Mouse (Mus musculus) left cerebral cortex, adult 2 months (tissue): ENCODE measurements at regions not wholly inside any gene's neighbourhood (a gene's known extent, or its start where the extent isn't known, plus 50 kb on each side); places are given as distances from the start of the nearest gene placed in this dataset.
"Not testable (repeated sequence)": the region's sequence is repeated elsewhere in the genome, so short reads cannot be mapped to it uniquely, and the experiment has no call there.

Source experiments
- DNase-seq, 2 experiments: peaks; one replicate each; pipeline ENCODE4 v3.0.0; 2021 to 2022; ENCODE audit warnings: low spot score in 2 of 2, mixed read lengths in 1 of 2; ENCODE audit errors: extremely low spot score in 1 of 2
- H3K27ac ChIP-seq: fragments of 200-600 bp; 2 replicates; pipeline ENCODE4 v1.8.1; 2022
- H3K4me3 ChIP-seq: fragments of 200-600 bp; 2 replicates; pipeline ENCODE4 v1.8.1; 2022
- CTCF ChIP-seq: fragments of 200-600 bp; IDR thresholded peaks from 2 replicates; pipeline ENCODE4 v1.8.1; 2022; ENCODE audit warnings: antibody characterized with exemption, mild to moderate bottlenecking, moderate library complexity
- intact Hi-C: fragments of 180-260 bp; cut with DNase I; formaldehyde crosslinking; loops from one replicate; pipeline ENCODE4 v1.15.1; 2025

GRCm38 (mm10) chrX:35791273-35791672 lies 97.4 kb upstream of the Dock11 start:
- intact Hi-C loops, result no loop called here
- Histone ChIP-seq H3K27ac (no peak overlapping the region), H3K4me3 (no peak overlapping the region)
- TF ChIP-seq CTCF, result no peak
- no peak for DNase-seq

- peak; percentile 49 for TF ChIP-seq CTCF
- no peak for DNase-seq
- Histone ChIP-seq H3K27ac (no peak overlapping the region), H3K4me3 (no peak overlapping the region)
- intact Hi-C loops, result no loop called here
Observed at GRCm38 (mm10) chrX:35813206-35813605, 75.4 kb upstream of the Dock11 start.

DNA sequence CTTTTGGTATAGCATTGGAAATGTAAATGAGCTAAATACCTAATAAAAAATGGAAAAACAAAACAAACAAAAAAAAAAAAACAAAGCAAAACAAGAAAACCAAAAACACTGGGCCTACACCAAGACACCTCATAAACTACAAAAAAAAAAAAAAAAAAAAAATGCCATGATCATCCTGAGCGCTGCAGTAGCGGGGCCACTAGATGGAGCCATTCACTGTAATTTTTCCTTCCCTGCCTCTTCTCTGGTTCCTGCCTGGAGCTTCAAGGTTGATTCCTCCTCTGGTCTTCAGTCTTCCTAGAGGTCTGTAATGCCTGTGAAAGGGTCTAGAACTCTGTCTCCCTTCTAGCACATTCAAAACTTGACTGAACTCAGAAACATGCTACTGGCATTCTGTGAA lies 54.2 kb upstream of the Dock11 start:
- not testable (repeated sequence) for H3K4me3 ChIP-seq, H3K27ac ChIP-seq
- peak; percentile 55 for TF ChIP-seq CTCF
- peak; percentile 21 to 32 for DNase-seq
- intact Hi-C loops, result loop anchor here (1.0 to 5.0 kb wide), 2 partner anchors 162 to 348 kb away; no protein-coding TSS in a partner anchor

GRCm38 (mm10) chrX:35838064-35838463 lies 50.6 kb upstream of the Dock11 start:
- no peak for DNase-seq
- Histone ChIP-seq H3K27ac (no peak overlapping the region), H3K4me3 (no peak overlapping the region)
- intact Hi-C loops, result no loop called here
- TF ChIP-seq CTCF, result no peak
